Mouse (Mus musculus) large intestine, adult 2 months (tissue): ENCODE measurements around the gene Hvcn1. TPM values are rescaled to one million over a fixed set of nuclear protein-coding genes. Genes with fewer than 3 reads are reported as not detected.
A peak's percentile ranks its signal among the peaks of the same experiment; 100 is the strongest.
"Not testable (repeated sequence)": the region's sequence is repeated elsewhere in the genome, so short reads cannot be mapped to it uniquely, and the experiment has no call there.

ENCODE experiments used
- DNase-seq: peaks from one replicate; pipeline ENCODE4 v3.0.0-alpha.2; 2012; ENCODE audit warnings: low read depth, low spot score
- WGBS: fragments of 180-500 bp; shearing (Covaris S2); methylation state at CpG from one replicate; pipeline ENCODE4 v1.1.7; 2018; 5-methylcytosine and 5-hydroxymethylcytosine counted together
- polyA plus RNA-seq: library from polyadenylated mRNA; depleted of rRNA; stranded (reverse); fragments of >200 nt; gene quantifications from 2 replicates; pipeline ENCODE4 v1.2.3, GENCODE M21; 2012; rRNA removed

The Hvcn1 gene
- 21.2 and 24.1 TPM in 2 replicates for polyA plus RNA-seq

GRCm38 (mm10) chr5:122206475-122206874, at the start of gene Hvcn1:
Gene Hvcn1 (plus strand): TSS chr5:122206804.
- no peak for DNase-seq
- 33% methylated on average over 4 of the region's 4 CpGs for WGBS

DNA sequence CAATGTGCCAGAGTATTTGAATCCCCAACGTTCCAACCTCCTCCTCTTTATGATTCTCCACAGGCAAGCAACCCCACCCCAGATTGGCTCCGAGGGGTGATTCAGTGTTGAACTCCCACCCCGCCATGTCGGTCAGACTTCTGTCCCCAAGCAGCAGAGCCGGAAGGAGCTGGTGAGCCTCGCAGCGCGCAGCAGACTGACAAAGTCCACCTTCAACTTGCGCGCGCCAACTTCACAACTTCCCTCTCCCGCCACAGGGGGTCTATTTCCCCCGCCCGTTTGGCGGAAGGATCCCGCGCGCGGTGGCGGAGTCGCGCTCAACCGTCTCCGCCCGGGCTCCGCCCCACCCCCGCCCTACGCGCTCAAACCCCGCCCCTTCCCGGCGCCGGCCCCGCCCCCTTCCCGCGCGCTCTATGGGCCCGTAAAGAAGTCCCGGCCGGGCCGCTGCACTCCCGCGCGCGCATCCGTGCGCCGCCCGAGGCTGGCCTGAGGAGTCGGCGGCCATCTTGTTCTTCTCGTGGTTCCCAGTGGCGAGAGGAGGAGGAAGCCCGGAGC, 48.7 kb upstream of the Hvcn1 start, which contains the start of gene Ppp1cc:
TSS of gene Ppp1cc (plus strand) at position 452 of the 555 bp plus-strand sequence.
- DNase-seq, result peak; percentile 65
- WGBS, result under 1% methylated on average over 52 of the region's 54 CpGs

GRCm38 (mm10) chr5:122158557-122159515, 47.8 kb upstream of the Hvcn1 start:
- no peak for DNase-seq
- WGBS, result under 1% methylated on average over 42 of the region's 42 CpGs

DNA sequence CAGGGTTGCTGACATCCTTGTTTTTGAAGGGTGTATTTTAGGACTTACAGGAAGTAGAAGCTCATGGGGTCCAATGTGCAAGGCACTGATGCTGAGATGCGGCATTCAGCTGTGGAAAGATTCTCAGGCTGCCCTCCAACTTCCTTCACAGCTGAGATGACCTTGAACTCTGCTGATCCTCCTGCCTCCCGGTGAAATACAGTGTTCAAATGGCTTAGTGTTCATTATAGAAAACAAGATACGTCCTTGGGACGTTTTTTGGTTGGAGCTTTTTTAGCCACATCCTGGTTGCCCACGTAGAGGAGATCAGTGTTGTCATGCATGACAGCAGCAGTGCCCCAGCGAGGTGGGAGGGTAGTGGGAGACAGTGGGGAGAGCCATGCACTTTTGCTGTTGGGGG, 43.4 kb upstream of the Hvcn1 start:
- no peak for DNase-seq
- WGBS, result 12% methylated on average over 6 of the region's 6 CpGs

- 7% methylated on average over 3 of the region's 3 CpGs for whole genome bisulfite sequencing
These were observed 42.6 kb upstream of the Hvcn1 start for GRCm38 (mm10) chr5:122164011-122164410.

GRCm38 (mm10) chr5:122165233-122165915, 41.2 kb upstream of the Hvcn1 start:
- DNase-seq, result no peak
- 51% methylated on average over 6 of the region's 6 CpGs for WGBS

More at GRCm38 (mm10) chr5:122164011-122164410, 42.6 kb upstream of the Hvcn1 start:
- no peak for DNase-seq

GRCm38 (mm10) chr5:122166636-122167161, 39.9 kb upstream of the Hvcn1 start:
- 58% methylated on average over 8 of the region's 8 CpGs for WGBS
- no peak for DNase-seq

GRCm38 (mm10) chr5:122168344-122169069, 38.1 kb upstream of the Hvcn1 start:
- WGBS, result 81% methylated on average over 14 of the region's 14 CpGs
- DNase-seq, result no peak

GRCm38 (mm10) chr5:122171058-122171457, 35.5 kb upstream of the Hvcn1 start:
- DNase-seq, result no peak
- 90% methylated on average over 8 of the region's 8 CpGs for WGBS

- no peak for DNase-seq
- 56% methylated on average over 2 of the region's 2 CpGs for WGBS
These were observed 31.2 kb upstream of the Hvcn1 start for GRCm38 (mm10) chr5:122175402-122175801.

DNA sequence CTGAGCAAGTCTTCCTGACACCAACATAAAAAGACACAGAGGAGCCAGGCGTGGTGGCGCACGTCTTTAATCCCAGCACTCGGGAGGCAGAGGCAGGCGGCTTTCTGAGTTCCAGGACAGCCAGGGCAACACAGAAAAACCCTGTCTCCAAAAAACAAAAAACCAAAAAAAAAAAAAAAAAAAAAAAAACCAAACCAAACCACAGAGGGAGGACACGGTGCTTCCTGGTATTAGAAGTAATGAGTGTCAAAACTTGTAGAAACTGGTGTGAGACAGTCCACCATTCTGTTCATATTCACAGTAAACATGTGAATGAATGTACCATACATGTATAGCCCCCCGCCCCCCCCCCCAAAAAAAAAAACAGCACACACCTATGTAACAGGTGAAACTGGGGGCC, 30.6 kb upstream of the Hvcn1 start:
- WGBS, result 82% methylated on average over 7 of the region's 7 CpGs
- no peak for DNase-seq

DNA sequence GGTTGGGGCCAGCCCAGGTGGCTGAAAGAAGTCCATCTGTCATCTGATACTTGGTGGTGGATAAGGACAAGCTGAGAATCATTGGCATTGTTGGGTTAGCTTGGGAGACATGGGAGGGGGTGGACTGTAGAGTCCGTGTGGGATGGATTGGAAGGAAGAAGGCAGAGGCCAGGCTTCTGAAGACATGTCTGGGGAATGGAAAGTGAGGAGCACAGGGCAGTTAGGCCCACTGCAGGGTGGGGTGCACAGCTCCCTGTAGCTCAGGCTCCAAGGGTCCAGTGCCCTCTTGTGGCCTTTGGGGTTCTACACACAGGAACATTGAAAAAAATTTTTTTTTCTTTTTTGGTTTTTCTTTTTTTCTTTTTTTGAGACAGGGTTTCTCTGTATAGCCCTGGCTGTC, 30.2 kb upstream of the Hvcn1 start:
- DNase-seq, result no peak
- WGBS, result 42% methylated on average over 1 of the region's 1 CpGs

GRCm38 (mm10) chr5:122179665-122180064, 26.9 kb upstream of the Hvcn1 start:
- WGBS, result 29% methylated on average over 6 of the region's 6 CpGs
- DNase-seq, result no peak

GRCm38 (mm10) chr5:122184283-122184806, 22.3 kb upstream of the Hvcn1 start:
- WGBS, result 68% methylated on average over 7 of the region's 7 CpGs
- DNase-seq, result no peak

GRCm38 (mm10) chr5:122184858-122185257, 21.7 kb upstream of the Hvcn1 start:
- DNase-seq, result not testable (repeated sequence)
- WGBS, result 87% methylated on average over 6 of the region's 6 CpGs

DNA sequence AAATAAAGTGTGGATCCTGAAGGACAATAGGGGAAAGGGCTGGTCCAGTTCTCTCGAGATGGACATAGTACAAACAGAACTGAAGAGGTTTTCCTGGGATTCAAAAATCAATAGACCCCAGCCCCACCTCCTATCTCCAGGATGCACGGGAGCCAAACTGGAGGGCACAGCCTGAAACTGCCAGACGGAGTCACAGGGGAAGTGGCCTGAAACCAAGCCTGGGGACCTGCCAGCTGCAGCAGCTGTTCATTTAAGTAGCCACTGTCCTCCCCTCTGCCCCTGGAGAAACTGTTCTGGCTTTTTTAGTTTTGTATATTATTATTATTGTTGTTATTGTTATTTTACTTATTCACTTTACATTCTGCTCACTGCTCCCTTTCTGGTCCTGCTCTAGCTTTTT, 17.5 kb upstream of the Hvcn1 start:
- no peak for DNase-seq
- WGBS, result 50% methylated on average over 3 of the region's 3 CpGs

- 78% methylated on average over 7 of the region's 7 CpGs for WGBS
- no peak for DNase-seq
These were observed 16.1 kb upstream of the Hvcn1 start for GRCm38 (mm10) chr5:122190465-122190864.

DNA sequence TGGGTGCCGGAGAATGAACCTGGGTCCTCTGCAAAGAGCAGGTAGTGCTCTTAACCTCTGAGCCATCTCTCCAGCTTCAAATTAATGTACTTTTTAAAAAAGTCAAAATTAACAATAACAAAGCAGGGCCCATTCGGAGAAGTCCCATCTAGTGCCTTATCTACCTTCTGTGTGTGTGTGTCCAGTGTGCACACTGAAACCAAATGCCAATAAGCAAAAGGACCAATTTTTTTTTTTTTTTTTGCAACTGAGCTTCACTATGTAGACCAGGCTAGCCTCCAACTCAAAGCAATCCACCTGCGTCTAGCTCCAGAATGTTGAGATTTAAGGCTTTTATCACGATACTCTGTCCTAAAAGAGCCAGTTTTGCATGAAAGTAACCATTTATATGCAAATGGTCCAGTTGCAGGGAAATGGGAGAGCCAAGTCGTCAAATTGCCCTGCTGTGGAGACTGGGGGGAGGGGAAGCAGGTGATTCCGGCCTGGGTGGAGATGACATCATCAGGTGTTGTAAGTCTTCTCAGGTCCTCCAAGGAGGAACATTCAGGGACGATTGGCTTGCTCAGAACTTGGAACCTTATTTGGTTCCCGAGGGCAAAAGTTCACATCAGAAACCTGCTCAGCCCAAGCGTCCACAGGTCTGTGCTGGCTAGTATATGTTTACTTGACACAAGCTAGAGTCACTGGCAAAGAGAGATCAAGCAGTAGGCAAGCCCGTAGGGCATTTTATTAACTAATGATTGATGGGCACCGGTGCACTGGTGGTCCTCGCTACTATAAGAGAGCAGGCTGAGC, 15.1 kb upstream of the Hvcn1 start:
- DNase-seq, result no peak
- 54% methylated on average over 12 of the region's 12 CpGs for WGBS
